Mouse (Mus musculus) MEL (cell line): ENCODE data around the gene Mypn.

ENCODE experiments used
- CTCF ChIP-seq, 3 experiments: IDR thresholded peaks in 2 of 3; conservative IDR thresholded peaks in 1 of 3; 2 replicates each; pipeline ENCODE4 v1.5.1; 2011 to 2012; ENCODE audit warnings: low read length in 3 of 3, low read depth in 2 of 3, mild to moderate bottlenecking in 2 of 3, improper control_type of control experiment in 1 of 3, inconsistent platforms in 1 of 3, mixed read lengths in 1 of 3, moderate library complexity in 1 of 3; ENCODE audit not compliant: control insufficient read depth in 1 of 3, insufficient read depth in 1 of 3, poor library complexity in 1 of 3, severe bottlenecking in 1 of 3
- POLR2A ChIP-seq, 2 experiments: IDR thresholded peaks; 2 replicates each; pipeline ENCODE4 v1.6.1; 2011 to 2012; ENCODE audit warnings: low read length in 2 of 2, mild to moderate bottlenecking in 2 of 2, control low read depth in 1 of 2, improper control_type of control experiment in 1 of 2, low read depth in 1 of 2, moderate library complexity in 1 of 2; ENCODE audit not compliant: control insufficient read depth in 1 of 2, insufficient read depth in 1 of 2, poor library complexity in 1 of 2
- POLR2AphosphoS5 ChIP-seq: IDR thresholded peaks from 2 replicates; pipeline ENCODE4 v1.6.1; 2012; ENCODE audit warnings: low read depth, borderline replicate concordance, mild to moderate bottlenecking, inconsistent platforms, low read length, moderate library complexity, mixed read lengths

DNA sequence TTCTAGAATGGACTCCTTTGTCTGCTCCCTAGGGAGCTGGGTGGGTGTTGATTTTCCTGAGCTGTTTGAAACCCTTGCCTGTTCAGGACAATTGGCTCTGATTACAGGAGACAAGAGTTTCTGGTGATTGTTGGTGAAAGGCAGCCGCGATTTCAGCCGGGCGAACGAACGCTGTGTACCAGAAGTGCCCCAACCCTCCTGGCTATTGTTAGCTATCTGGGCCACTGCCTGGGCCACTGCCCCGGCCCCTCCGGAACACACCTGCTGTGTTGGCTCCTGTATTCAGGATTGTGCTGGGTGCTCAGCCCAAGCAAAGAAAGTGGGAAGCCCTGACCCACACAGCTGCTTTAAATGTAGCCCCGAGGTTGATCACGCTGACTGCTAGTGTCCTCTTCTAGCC, 24.2 kb downstream of the Mypn start:
- TF ChIP-seq CTCF (IDR thresholded peaks at IDR 0.05 in 2 of 3, conservative IDR thresholded peaks at IDR 0.05 in 1 of 3; ENCODE audit: control insufficient read depth in 1 of 3, insufficient read depth in 1 of 3, low read depth in 2 of 3, low read length in 3 of 3, poor library complexity in 1 of 3, severe bottlenecking in 1 of 3) (no peak), POLR2A (IDR thresholded peaks at IDR 0.05; ENCODE audit: control insufficient read depth in 1 of 2, insufficient read depth in 1 of 2, low read depth in 1 of 2, low read length in 2 of 2, poor library complexity in 1 of 2) (no peak), POLR2AphosphoS5 (no peak)
